In the genomic region with DNA sequence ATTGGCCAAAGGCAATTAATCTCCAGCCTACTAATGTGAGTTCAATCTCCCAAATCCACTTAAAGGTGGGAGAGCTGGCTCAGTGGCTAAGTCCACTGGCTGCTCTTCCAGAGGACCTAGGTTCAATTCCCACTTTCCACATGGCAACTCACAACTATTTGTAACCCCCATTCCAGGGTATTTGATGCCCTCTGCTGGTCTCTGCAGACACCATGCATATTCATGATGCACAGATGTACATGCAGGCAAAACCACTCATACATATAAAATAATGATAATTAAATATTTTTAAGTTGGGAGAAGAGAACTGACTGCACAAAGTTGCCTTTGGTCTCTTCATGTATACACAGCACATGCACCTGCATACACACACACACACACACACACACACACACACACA, we compare ENCODE assay signal across 17 mouse cellular contexts.
DNase-seq lines count a peak whose midpoint lies in the region; ATAC-seq and TF ChIP-seq lines count a peak whose summit lies in the region.
"Had no signal": no experiment of that assay in that cellular context is flagged by ENCODE, and none has a peak within 500 bp of the region (broad histone marks: within the 10 kb centered on the region; RNA-seq: fewer than 3 reads in every experiment).

No protein-coding gene starts in this region.

- H3K27me3 ChIP-seq in Patski: peaks cover 9% of the 10 kb centered on the region
- H3K27me3 ChIP-seq: embryonic facial prominence, embryonic 12.5 days; forebrain, embryonic 13.5 days; forebrain, embryonic 15.5 days had no signal

- ATAC-seq in Patski: no peak
- ATAC-seq: forebrain, embryonic 13.5 days; forebrain, embryonic 15.5 days; forebrain, postnatal 0 days had no signal

- POLR2A ChIA-PET in Patski (lab: Charles Lee): no interaction called here

- CTCF ChIA-PET in Patski (lab: Charles Lee): no interaction called here

- in situ Hi-C loops in Patski (cut with MboI; ENCODE audit: low pct_unique_long_range_greater_than_20kb): no loop called here

- DNase-seq in 416B (ENCODE audit: low read depth) (peak; percentile 6), Patski (ENCODE audit: low read depth, low spot score) (no peak), ZHBTc4 (ENCODE audit: low read depth, low spot score) (peak; percentile 16)
- no peak for DNase-seq in frontal cortex, postnatal 25 days (ENCODE audit: low spot score in 2 of 2)
- no peak for DNase-seq in right cerebral cortex, postnatal 36 days (ENCODE audit: low spot score in 2 of 2)
- DNase-seq: adrenal gland, adult 2 months; adrenal gland, postnatal 10 days; adrenal gland, postnatal 25 days; cerebellum, adult 11-12 months; cerebellum, adult 2 months; cerebellum, adult 9-10 months; cerebellum, postnatal 10 days; cerebellum, postnatal 25 days; forebrain, postnatal 0 days had no signal

- TF ChIP-seq CTCF in Patski (IDR thresholded peaks at IDR 0.05): peak; percentile 20

Comparison
In these comparisons a context has a peak if more than half of its experiments do, and no peak if none do; other contexts are left out.
1. DNase-seq: peak in 416B (single experiment) and ZHBTc4 (single experiment); none in Patski (single experiment), frontal cortex, postnatal 25 days (0 of 2) and right cerebral cortex, postnatal 36 days (0 of 2).